Mouse (Mus musculus) bone marrow, adult 2 months (tissue): ENCODE measurements around the gene Gm21852.
"Not testable (repeated sequence)": the region's sequence is repeated elsewhere in the genome, so short reads cannot be mapped to it uniquely, and the experiment has no call there.

Source experiments
- CTCF ChIP-seq: fragments of 200-500 bp; IDR thresholded peaks from 2 replicates; pipeline ENCODE4 v1.5.1; 2011; ENCODE audit warnings: low read length, control low read depth; ENCODE audit not compliant: control insufficient read depth, insufficient read depth
- POLR2A ChIP-seq: fragments of 200-500 bp; IDR thresholded peaks from 2 replicates; pipeline ENCODE4 v1.6.1; 2011; ENCODE audit warnings: low read depth, mild to moderate bottlenecking, control low read depth, low read length, borderline replicate concordance; ENCODE audit not compliant: control insufficient read depth

- TF ChIP-seq POLR2A, CTCF: not testable (repeated sequence)
Measured at GRCm38 (mm10) chrY:40651896-40652295, at the start of gene Gm21852.
